Mouse (Mus musculus): ENCODE data around the gene Car2.

- TF ChIP-seq CTCF (IDR thresholded peaks at IDR 0.05; ENCODE audit: borderline replicate concordance, extremely low read depth, insufficient read depth, insufficient read length) (no peak), POLR2A (IDR thresholded peaks at IDR 0.05; ENCODE audit: borderline replicate concordance, extremely low read depth, insufficient read depth, insufficient read length, poor library complexity, severe bottlenecking) (no peak)
Observed at GRCm38 (mm10) chr3:14892991-14893390, 6.9 kb downstream of the Car2 start.
